Mouse (Mus musculus) CH12.LX (cell line): ENCODE measurements around the gene Aff3. TPM values are rescaled to one million over a fixed set of nuclear protein-coding genes. Genes with fewer than 3 reads are reported as not detected.

ENCODE experiments used
- DNase-seq: peaks from one replicate; pipeline ENCODE4 v3.0.0-alpha.2; 2013; ENCODE audit errors: extremely low read depth
- H3K27ac ChIP-seq: 2 replicates; pipeline ENCODE4 v1.5.1; 2012; ENCODE audit warnings: low read depth, mild to moderate bottlenecking, control low read depth, moderate library complexity; ENCODE audit not compliant: insufficient read depth
- H3K27me3 ChIP-seq: replicated peaks from 2 replicates; pipeline ENCODE3; 2012; ENCODE audit warnings: inconsistent platforms
- H3K36me3 ChIP-seq, 2 experiments: replicated peaks in 1 of 2; 2 replicates each; pipeline versions ENCODE3 to v1.6.1; 2012; ENCODE audit warnings: inconsistent platforms in 1 of 2, low read length in 1 of 2, mild to moderate bottlenecking in 1 of 2, mixed read lengths in 1 of 2, moderate library complexity in 1 of 2; ENCODE audit not compliant: control insufficient read depth in 1 of 2, insufficient read depth in 1 of 2
- H3K4me1 ChIP-seq, 2 experiments: 2 replicates each; pipeline ENCODE4 v1.6.1; 2012; ENCODE audit warnings: inconsistent platforms in 1 of 2, moderate library complexity in 1 of 2; ENCODE audit not compliant: insufficient read depth in 2 of 2, control insufficient read depth in 1 of 2
- H3K4me2 ChIP-seq: 2 replicates; pipeline ENCODE4 v1.6.1; 2012; ENCODE audit warnings: low read depth, mild to moderate bottlenecking, control low read depth; ENCODE audit not compliant: poor library complexity, insufficient read depth, severe bottlenecking
- H3K4me3 ChIP-seq, 3 experiments: fragments of 150-350 bp in 1 of 3; sonication (generic) in 1 of 3; replicated peaks in 1 of 3; 2 replicates each; pipeline versions ENCODE3 to v1.5.1; 2011 to 2012; ENCODE audit warnings: low read depth in 2 of 3, low read length in 2 of 3, mild to moderate bottlenecking in 2 of 3, moderate library complexity in 2 of 3, control low read depth in 1 of 3, improper control_type of control experiment in 1 of 3, inconsistent platforms in 1 of 3, mixed read lengths in 1 of 3; ENCODE audit not compliant: poor library complexity in 1 of 3
- H3K79me2 ChIP-seq: replicated peaks from 2 replicates; pipeline ENCODE4 v1.6.1; 2012; ENCODE audit warnings: mild to moderate bottlenecking, moderate library complexity; ENCODE audit not compliant: control insufficient read depth, poor library complexity, insufficient read depth, severe bottlenecking; ENCODE audit errors: extremely low read depth
- H3K9ac ChIP-seq: 2 replicates; pipeline ENCODE4 v1.6.1; 2012; ENCODE audit warnings: low read depth, mild to moderate bottlenecking, control low read depth, moderate library complexity; ENCODE audit not compliant: insufficient read depth
- H3K9me3 ChIP-seq: replicated peaks from 2 replicates; pipeline ENCODE3; 2012; ENCODE audit warnings: low read length, inconsistent platforms, mixed read lengths
- CHD1 ChIP-seq: IDR thresholded peaks from 2 replicates; pipeline ENCODE4 v1.6.1; 2012; ENCODE audit warnings: low read depth, low read length, improper control_type of control experiment, inconsistent platforms
- CHD2 ChIP-seq: IDR thresholded peaks from 2 replicates; pipeline ENCODE4 v1.6.1; 2011; ENCODE audit warnings: low read length, improper control_type of control experiment
- CTCF ChIP-seq, 2 experiments: IDR thresholded peaks in 1 of 2; conservative IDR thresholded peaks in 1 of 2; 2 replicates each; pipeline ENCODE4 v1.5.1; 2011 to 2012; ENCODE audit warnings: low read depth in 2 of 2, low read length in 2 of 2, improper control_type of control experiment in 1 of 2, inconsistent platforms in 1 of 2, mild to moderate bottlenecking in 1 of 2, moderate library complexity in 1 of 2
- E2F4 ChIP-seq: IDR thresholded peaks from 2 replicates; pipeline ENCODE4 v1.6.1; 2011; ENCODE audit warnings: low read depth, low read length, improper control_type of control experiment; ENCODE audit not compliant: insufficient replicate concordance
- ELF1 ChIP-seq: IDR thresholded peaks from 2 replicates; pipeline ENCODE4 v1.6.1; 2014; ENCODE audit warnings: low read depth, mild to moderate bottlenecking, inconsistent platforms, low read length, improper control_type of control experiment
- EP300 ChIP-seq: IDR thresholded peaks from 2 replicates; pipeline ENCODE4 v1.6.1; 2011; ENCODE audit warnings: low read length, improper control_type of control experiment
- JUN ChIP-seq: IDR thresholded peaks from 2 replicates; pipeline ENCODE4 v1.6.1; 2011; ENCODE audit warnings: low read depth, mild to moderate bottlenecking, low read length, improper control_type of control experiment, moderate library complexity; ENCODE audit not compliant: insufficient read depth
- JUND ChIP-seq: conservative IDR thresholded peaks from 2 replicates; pipeline ENCODE4 v1.6.1; 2011; ENCODE audit warnings: low read depth, low read length, improper control_type of control experiment
- MAFK ChIP-seq: IDR thresholded peaks from 2 replicates; pipeline ENCODE4 v1.6.1; 2011; ENCODE audit warnings: low read length, improper control_type of control experiment; ENCODE audit not compliant: insufficient replicate concordance
- MEF2A ChIP-seq: IDR thresholded peaks from 2 replicates; pipeline ENCODE4 v1.6.1; 2014; ENCODE audit warnings: low read depth, mild to moderate bottlenecking, inconsistent platforms, low read length, improper control_type of control experiment, borderline replicate concordance
- MXI1 ChIP-seq: IDR thresholded peaks from 2 replicates; pipeline ENCODE4 v1.6.1; 2011; ENCODE audit warnings: mild to moderate bottlenecking, low read depth, low read length, improper control_type of control experiment
- MYC ChIP-seq: IDR thresholded peaks from 2 replicates; pipeline ENCODE4 v1.6.1; 2011; ENCODE audit warnings: low read depth, mild to moderate bottlenecking, improper control_type of control experiment, low read length
- PAX5 ChIP-seq: IDR thresholded peaks from 2 replicates; pipeline ENCODE4 v1.6.1; 2012; ENCODE audit warnings: low read length, inconsistent platforms, mixed read lengths
- RCOR1 ChIP-seq: conservative IDR thresholded peaks from 2 replicates; pipeline ENCODE4 v1.6.1; 2012; ENCODE audit warnings: low read depth, mild to moderate bottlenecking, inconsistent platforms, low read length, improper control_type of control experiment
- SIN3A ChIP-seq: IDR thresholded peaks from 2 replicates; pipeline ENCODE4 v1.6.1; 2012; ENCODE audit warnings: low read length, improper control_type of control experiment, inconsistent platforms
- TBP ChIP-seq: conservative IDR thresholded peaks from 2 replicates; pipeline ENCODE4 v1.6.1; 2011; ENCODE audit warnings: low read depth, low read length, improper control_type of control experiment
- TCF12 ChIP-seq: IDR thresholded peaks from 2 replicates; pipeline ENCODE4 v1.6.1; 2014; ENCODE audit warnings: low read depth, mild to moderate bottlenecking, inconsistent platforms, low read length, improper control_type of control experiment
- UBTF ChIP-seq: IDR thresholded peaks from 2 replicates; pipeline ENCODE4 v1.6.1; 2012; ENCODE audit warnings: low read depth, mild to moderate bottlenecking, inconsistent platforms, low read length, improper control_type of control experiment, moderate library complexity
- USF2 ChIP-seq: conservative IDR thresholded peaks from 2 replicates; pipeline ENCODE4 v1.6.1; 2011; ENCODE audit warnings: low read depth, low read length, improper control_type of control experiment
- ZMIZ1 ChIP-seq: IDR thresholded peaks from 2 replicates; pipeline ENCODE4 v1.6.1; 2012; ENCODE audit warnings: low read depth, mild to moderate bottlenecking, inconsistent platforms, low read length, improper control_type of control experiment
- dilution Hi-C: fragments of 300-500 bp; cut with MboI; formaldehyde crosslinking; loops from 2 replicates; pipeline ENCODE4 v1.14.3; 2020; ENCODE audit warnings: low sequenced_read_pairs; ENCODE audit not compliant: extremely low pct_unique_long_range_greater_than_20kb, extremely low pct_ligation_motif_present
- in situ Hi-C: fragments of 300-500 bp; cut with MboI; formaldehyde crosslinking; loops from 3 replicates; pipeline ENCODE4 v1.14.3; 2019; ENCODE audit warnings: low sequenced_read_pairs, low pct_ligation_motif_present, low pct_unique_long_range_greater_than_20kb, mixed read lengths
- polyA plus RNA-seq: library from polyadenylated mRNA; unstranded; fragments of >175 nt; gene quantifications from 2 replicates; pipeline ENCODE4 v1.2.1, GENCODE M21; 2012; ENCODE audit warnings: low read depth; ENCODE audit not compliant: insufficient read length
- total RNA-seq, 2 experiments: library from RNA; depleted of rRNA; stranded (reverse); fragments of 300-350 nt in 1 of 2; fragments of >200 nt in 1 of 2; gene quantifications; 2 replicates each; pipeline ENCODE4 v1.2.3; 2012 to 2014

Gene Aff3
- total and polyA plus RNA-seq, 3 experiments = 5.1 to 29.9 (median 7.7) TPM

DNA sequence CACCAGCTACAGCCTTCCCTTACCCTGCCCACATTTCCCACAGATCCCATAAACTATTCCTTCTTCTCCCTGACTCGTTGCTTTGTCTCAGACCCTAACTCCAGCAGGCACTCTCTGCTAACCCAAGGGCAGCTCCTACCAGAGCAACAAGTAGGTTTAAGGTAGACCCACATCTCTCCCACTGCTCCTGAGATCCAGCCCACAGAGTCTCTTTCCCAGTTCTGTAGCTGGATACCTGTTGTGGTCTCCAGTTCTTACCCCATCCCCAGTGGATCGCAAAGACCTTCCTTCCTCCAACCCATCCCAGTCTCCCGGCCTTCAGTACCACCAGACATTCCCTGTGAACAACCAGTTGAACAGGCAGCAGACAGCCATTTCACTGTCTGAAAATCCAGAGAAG is 7.0 kb upstream of the Aff3 start:
- TF ChIP-seq TBP (no peak), CHD2 (no peak), SIN3A (no peak), MYC (no peak), MXI1 (no peak), CHD1 (no peak), MAFK (no peak), ZMIZ1 (no peak), JUN (no peak)
- dilution Hi-C loops = no loop called here
- in situ Hi-C loops = no loop called here

DNA sequence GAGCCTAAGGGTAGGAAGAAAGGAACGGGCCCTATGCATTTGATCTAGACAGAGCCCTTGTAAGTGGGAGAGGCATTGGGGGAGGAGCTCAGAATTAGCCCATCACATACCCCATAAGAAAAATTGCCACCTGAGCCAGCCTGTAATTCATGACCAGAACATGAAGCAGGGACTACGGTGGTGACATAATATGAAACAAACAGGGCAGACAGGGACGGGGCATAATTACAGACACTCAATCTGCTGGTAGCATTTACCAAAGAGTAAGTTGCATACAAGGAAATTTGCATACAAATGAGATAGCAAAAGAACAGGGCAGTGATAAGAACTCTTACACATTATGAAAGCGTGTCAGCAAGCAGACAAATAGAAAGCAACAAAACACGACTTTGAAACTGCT is 6.3 kb upstream of the Aff3 start:
- Histone ChIP-seq H3K36me3 (no peaks in the 10 kb centered on the region), H3K4me1 (peaks cover 0 to 7% of the 10 kb centered on the region in 2 experiments; a peak in 2 of 4 replicates), H3K9ac (no peak overlapping the region), H3K9me3 (no peaks in the 10 kb centered on the region), H3K4me2 (no peak overlapping the region), H3K4me3 (no peak overlapping the region), H3K79me2 (no peaks in the 10 kb centered on the region), H3K27ac (no peak overlapping the region), H3K27me3 (no peaks in the 10 kb centered on the region)
- in situ Hi-C loops (no loop called here), dilution Hi-C loops (no loop called here)
- TF ChIP-seq PAX5 (no peak), SIN3A (no peak), MAFK (no peak), MEF2A (no peak), CHD2 (no peak), RCOR1 (no peak), ELF1 (no peak), USF2 (no peak), E2F4 (no peak), CTCF (conservative IDR thresholded peaks at IDR 0.05 in 1 of 2, IDR thresholded peaks at IDR 0.05 in 1 of 2; ENCODE audit: low read depth in 2 of 2, low read length in 2 of 2) (no peak), TCF12 (no peak), MYC (no peak), JUND (no peak), UBTF (no peak), EP300 (no peak)
- DNase-seq = no peak

More for the DNA sequence above, 7.0 kb upstream of the Aff3 start:
- no peak overlapping the region for H3K27ac ChIP-seq
- peaks cover under 1% of the 10 kb centered on the region for H3K9me3 ChIP-seq
- no peak for DNase-seq
- H3K4me3 ChIP-seq = no peak overlapping the region
- H3K27me3 ChIP-seq = no peaks in the 10 kb centered on the region
- no peaks in the 10 kb centered on the region for H3K79me2 ChIP-seq
- no peak overlapping the region for H3K9ac ChIP-seq
- H3K4me1 ChIP-seq = peaks cover 0 to 4% of the 10 kb centered on the region in 2 experiments; a peak in 1 of 4 replicates
- H3K36me3 ChIP-seq = no peaks in the 10 kb centered on the region
- no peak overlapping the region for H3K4me2 ChIP-seq
